Mouse (Mus musculus): ENCODE data around the gene Prrc2a. TPM values are rescaled to one million over a fixed set of nuclear protein-coding genes. Genes with fewer than 3 reads are reported as not detected.

The Prrc2a gene
- polyA plus RNA-seq, 1 experiment from 2014 or later, result 79.2 TPM

DNA sequence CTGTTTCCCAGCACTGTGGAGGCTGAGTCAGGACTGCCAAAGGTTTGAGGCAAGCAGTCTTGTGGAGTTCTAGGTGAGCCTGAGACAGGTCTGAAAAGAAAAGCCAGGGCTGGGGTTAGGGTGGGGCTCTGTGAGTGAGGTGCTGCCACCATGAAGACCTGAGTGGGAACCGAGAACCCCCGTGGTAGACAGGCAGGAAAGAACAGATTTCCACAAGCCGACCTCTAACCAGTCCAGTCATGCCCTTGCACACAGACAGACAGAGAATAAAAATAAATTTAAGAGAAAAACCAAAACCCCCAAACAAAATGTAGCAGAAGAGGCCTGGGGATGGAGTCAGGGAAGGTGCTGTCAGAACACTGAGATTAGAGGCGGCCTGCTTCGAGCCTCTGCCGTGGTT lies 10.7 kb upstream of the Prrc2a start:
- no peak for TF ChIP-seq CTCF (IDR thresholded peaks at IDR 0.05; ENCODE audit: low read depth)
- H3K27ac ChIP-seq, result no peak overlapping the region
- no peaks in the 10 kb centered on the region for H3K9me3 ChIP-seq (replicated peaks; ENCODE audit: low read length)
- WGBS, result 58% methylated on average over 6 of the region's 6 CpGs
- H3K9ac ChIP-seq (ENCODE audit: low read depth, low read length), result no peak overlapping the region
- no peaks in the 10 kb centered on the region for H3K4me1 ChIP-seq (replicated peaks; ENCODE audit: insufficient read depth, low read length)
- DNase-seq (ENCODE audit: low spot score), result no peak
- no peaks in the 10 kb centered on the region for H3K27me3 ChIP-seq (ENCODE audit: insufficient read depth, low read length)
- no peaks in the 10 kb centered on the region for H3K36me3 ChIP-seq (ENCODE audit: insufficient read depth, low read length)
- H3K4me3 ChIP-seq (replicated peaks; ENCODE audit: low read depth, low read length), result no peak overlapping the region
- ATAC-seq (replicated peaks; ENCODE audit: low FRiP score, low read depth), result no peak
- no peak overlapping the region for H3K4me2 ChIP-seq (ENCODE audit: low read length)

DNA sequence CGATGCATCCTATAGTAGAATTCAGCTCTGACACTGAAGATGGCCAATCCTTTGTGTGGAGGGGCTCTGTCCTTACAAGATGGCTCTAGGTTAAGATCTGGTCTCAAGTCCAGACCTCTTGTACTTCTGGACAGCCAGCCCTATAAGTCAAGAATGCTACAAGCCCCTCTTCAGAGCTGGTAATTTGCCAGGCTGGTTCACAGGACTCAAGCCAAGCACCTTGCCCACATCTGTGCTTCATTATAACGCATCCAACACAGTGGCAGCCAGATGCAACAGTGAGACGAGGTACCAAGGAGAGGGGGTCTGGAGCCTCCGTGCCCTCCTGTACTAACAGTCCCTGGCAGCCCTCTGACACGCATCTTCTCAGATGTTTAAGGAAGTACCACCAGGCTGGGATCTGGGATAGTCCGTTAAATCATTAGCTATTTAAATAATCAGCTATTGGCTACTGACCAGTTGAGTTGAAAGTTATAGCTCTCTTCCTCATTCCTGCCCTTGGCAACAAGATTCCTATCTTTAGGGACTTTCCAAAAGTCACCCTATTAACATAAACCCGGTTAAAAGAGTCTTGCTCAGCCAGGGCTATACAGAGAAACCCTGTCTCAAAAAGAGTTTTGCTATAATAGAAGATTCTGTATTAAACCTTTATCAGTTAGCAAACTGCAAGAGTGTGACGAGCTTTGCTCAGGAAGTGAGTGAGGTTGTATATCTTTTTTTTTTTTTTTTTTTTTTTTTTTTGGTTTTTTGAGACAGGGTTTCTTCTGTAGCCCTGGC lies 9.7 kb upstream of the Prrc2a start:
- Histone ChIP-seq H3K4me1 (replicated peaks; ENCODE audit: insufficient read depth, low read length) (no peaks in the 10 kb centered on the region), H3K27ac (peak overlapping the region; percentile 70), H3K9ac (ENCODE audit: low read depth, low read length) (peak overlapping the region; percentile 13; the same call in 1 of the 2 replicates), H3K4me3 (replicated peaks; ENCODE audit: low read depth, low read length) (no peak overlapping the region), H3K27me3 (ENCODE audit: insufficient read depth, low read length) (no peaks in the 10 kb centered on the region), H3K4me2 (ENCODE audit: low read length) (no peak overlapping the region), H3K9me3 (replicated peaks; ENCODE audit: low read length) (no peaks in the 10 kb centered on the region), H3K36me3 (ENCODE audit: insufficient read depth, low read length) (no peaks in the 10 kb centered on the region)
- DNase-seq (ENCODE audit: low spot score), result no peak
- no peak for TF ChIP-seq CTCF (IDR thresholded peaks at IDR 0.05; ENCODE audit: low read depth)
- WGBS, result 61% methylated on average over 8 of the region's 8 CpGs
- ATAC-seq (replicated peaks; ENCODE audit: low FRiP score, low read depth), result no peak

DNA sequence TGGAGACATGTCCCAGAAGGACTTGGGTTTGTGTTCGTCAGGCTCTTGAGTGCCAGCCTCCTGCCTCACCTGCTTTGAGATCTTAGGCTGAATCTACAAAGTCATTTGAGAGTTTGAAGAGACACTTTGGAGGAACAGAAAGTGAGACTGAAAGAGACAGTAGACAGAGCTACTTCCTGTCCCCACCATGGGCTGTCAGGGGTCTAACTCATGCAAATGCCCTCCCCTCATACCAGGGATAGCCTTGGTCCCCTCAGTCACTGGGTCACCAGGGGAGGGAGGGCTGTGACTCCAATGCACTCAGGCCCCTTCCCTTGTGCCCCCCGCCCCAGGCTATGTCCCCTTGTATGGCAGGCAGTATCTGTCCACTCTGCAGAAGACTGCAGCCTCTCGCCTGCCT lies 8.6 kb upstream of the Prrc2a start:
- no peak overlapping the region for H3K4me3 ChIP-seq (replicated peaks; ENCODE audit: low read depth, low read length)
- no peak overlapping the region for H3K9ac ChIP-seq (ENCODE audit: low read depth, low read length)
- H3K27ac ChIP-seq, result peak overlapping the region; percentile 63
- no peaks in the 10 kb centered on the region for H3K9me3 ChIP-seq (replicated peaks; ENCODE audit: low read length)
- DNase-seq (ENCODE audit: low spot score) (no peak), ATAC-seq (replicated peaks; ENCODE audit: low FRiP score, low read depth) (no peak)
- no peaks in the 10 kb centered on the region for H3K27me3 ChIP-seq (ENCODE audit: insufficient read depth, low read length)
- TF ChIP-seq CTCF (IDR thresholded peaks at IDR 0.05; ENCODE audit: low read depth), result no peak
- no peak overlapping the region for H3K4me2 ChIP-seq (ENCODE audit: low read length)
- WGBS, result 78% methylated on average over 3 of the region's 3 CpGs
- no peaks in the 10 kb centered on the region for H3K36me3 ChIP-seq (ENCODE audit: insufficient read depth, low read length)
- H3K4me1 ChIP-seq (replicated peaks; ENCODE audit: insufficient read depth, low read length), result no peaks in the 10 kb centered on the region

DNA sequence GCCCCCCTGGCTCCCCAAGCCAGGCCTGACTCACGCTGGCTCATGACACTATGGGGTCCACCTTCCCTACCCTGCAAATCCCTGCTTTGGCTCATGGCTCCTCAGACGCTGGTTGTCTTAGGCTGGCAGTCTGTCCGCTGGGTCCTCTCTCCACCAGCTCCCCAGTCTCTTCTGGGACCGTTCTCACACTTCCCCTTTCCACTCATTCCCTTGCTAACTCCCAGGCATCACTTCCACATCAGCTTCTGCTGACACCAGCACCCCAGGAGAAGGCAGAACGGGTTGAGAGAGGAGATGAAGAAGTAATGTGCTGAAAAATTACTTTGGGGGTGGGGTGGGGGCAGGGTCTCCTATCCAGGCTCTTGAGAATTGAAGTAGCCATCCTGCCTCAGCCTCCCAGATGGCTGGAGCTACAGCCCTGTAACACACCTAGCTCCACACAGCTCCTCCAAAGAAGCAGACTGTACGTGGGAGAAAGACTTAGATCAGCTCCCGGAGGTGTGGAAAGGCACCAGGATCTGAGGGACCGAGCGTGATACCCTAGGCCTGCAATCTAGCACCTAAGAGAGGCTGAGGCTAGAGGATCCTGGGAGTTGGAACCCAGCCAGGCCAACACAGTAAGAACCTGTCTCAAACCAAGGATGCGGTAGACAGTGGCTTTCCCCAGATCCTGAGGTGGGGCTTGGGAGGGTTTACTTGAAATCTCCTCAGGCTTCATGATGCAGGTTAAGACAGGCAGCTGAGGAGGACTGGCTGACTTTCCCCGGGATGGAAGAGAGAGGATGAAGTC lies 7.9 kb upstream of the Prrc2a start:
- Histone ChIP-seq H3K4me2 (ENCODE audit: low read length) (no peak overlapping the region), H3K9me3 (replicated peaks; ENCODE audit: low read length) (no peaks in the 10 kb centered on the region), H3K4me3 (replicated peaks; ENCODE audit: low read depth, low read length) (no peak overlapping the region), H3K27me3 (ENCODE audit: insufficient read depth, low read length) (no peaks in the 10 kb centered on the region), H3K36me3 (ENCODE audit: insufficient read depth, low read length) (no peaks in the 10 kb centered on the region), H3K4me1 (replicated peaks; ENCODE audit: insufficient read depth, low read length) (no peaks in the 10 kb centered on the region), H3K9ac (ENCODE audit: low read depth, low read length) (no peak overlapping the region), H3K27ac (0 out of 2 replicates have a peak overlapping the region, but pooled peaks have one; percentile 63)
- DNase-seq (ENCODE audit: low spot score), result no peak
- no peak for ATAC-seq (replicated peaks; ENCODE audit: low FRiP score, low read depth)
- TF ChIP-seq CTCF (IDR thresholded peaks at IDR 0.05; ENCODE audit: low read depth), result no peak
- 69% methylated on average over 11 of the region's 11 CpGs for WGBS

DNA sequence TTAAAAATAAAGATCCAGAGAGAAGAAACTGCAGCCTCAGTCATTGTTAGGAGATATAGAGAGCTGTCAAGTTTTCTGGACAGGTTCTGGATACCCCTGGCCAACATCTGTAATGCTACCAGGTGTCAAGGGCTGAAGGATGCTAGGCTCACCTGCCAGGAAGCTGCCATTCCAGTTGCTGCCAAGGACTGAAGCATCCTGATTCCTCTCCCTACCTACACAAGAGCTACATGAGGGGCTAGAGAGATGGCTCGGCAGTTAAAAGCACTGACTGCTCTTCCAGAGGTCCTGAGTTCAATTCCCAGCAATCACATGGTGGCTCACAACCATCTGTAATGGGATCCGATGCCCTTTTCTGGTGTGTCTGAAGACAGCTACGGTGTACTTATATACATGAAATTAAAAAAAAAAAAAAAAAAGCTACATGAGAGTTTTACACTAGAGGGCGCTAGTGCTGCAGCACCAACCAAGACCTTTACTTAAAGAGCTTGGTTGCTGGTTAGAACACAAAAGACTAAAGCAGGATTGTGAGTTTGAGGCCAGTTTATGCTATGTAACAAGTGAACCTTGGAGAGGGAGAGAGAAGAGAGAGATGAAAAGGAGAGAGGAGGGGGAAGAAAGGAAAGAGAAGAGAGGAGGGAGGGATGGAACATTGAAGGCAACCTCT lies 4.0 kb upstream of the Prrc2a start:
- WGBS, result 18% methylated on average over 4 of the region's 4 CpGs
- Histone ChIP-seq H3K4me3 (replicated peaks; ENCODE audit: low read depth, low read length) (no peak overlapping the region), H3K4me2 (ENCODE audit: low read length) (no peak overlapping the region), H3K9ac (ENCODE audit: low read depth, low read length) (no peak overlapping the region), H3K4me1 (replicated peaks; ENCODE audit: insufficient read depth, low read length) (peaks cover 7% of the 10 kb centered on the region; the same call in 1 of the 2 replicates), H3K27ac (no peak overlapping the region), H3K36me3 (ENCODE audit: insufficient read depth, low read length) (no peaks in the 10 kb centered on the region), H3K27me3 (ENCODE audit: insufficient read depth, low read length) (no peaks in the 10 kb centered on the region), H3K9me3 (replicated peaks; ENCODE audit: low read length) (no peaks in the 10 kb centered on the region)
- no peak for ATAC-seq (replicated peaks; ENCODE audit: low FRiP score, low read depth)
- DNase-seq (ENCODE audit: low spot score), result peak; percentile 82
- peak; percentile 81 for TF ChIP-seq CTCF (IDR thresholded peaks at IDR 0.05; ENCODE audit: low read depth)

DNA sequence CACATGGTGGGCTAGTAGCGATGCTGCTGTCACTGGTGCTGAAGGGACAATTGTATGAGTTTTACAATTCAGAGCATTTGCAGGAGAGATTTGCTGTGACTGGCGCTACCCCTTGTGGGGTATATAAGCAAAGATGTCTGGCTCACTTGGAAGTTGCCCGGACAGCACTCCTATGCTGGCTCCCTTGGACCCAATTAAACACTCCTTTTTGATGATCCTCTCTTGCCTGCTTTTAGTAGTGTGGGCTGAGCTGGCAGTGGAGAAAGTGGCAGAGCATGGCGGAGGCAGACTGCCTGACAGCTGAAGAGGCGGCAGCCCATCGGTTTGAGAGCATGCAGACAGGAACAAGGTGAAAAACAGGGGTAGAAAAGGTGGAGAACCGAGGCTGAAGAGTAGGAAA lies 3.1 kb upstream of the Prrc2a start:
- ATAC-seq (replicated peaks; ENCODE audit: low FRiP score, low read depth) (no peak), DNase-seq (ENCODE audit: low spot score) (no peak)
- TF ChIP-seq CTCF (IDR thresholded peaks at IDR 0.05; ENCODE audit: low read depth), result no peak
- Histone ChIP-seq H3K4me3 (replicated peaks; ENCODE audit: low read depth, low read length) (no peak overlapping the region), H3K36me3 (ENCODE audit: insufficient read depth, low read length) (no peaks in the 10 kb centered on the region), H3K27ac (no peak overlapping the region), H3K9ac (ENCODE audit: low read depth, low read length) (no peak overlapping the region), H3K27me3 (ENCODE audit: insufficient read depth, low read length) (no peaks in the 10 kb centered on the region), H3K4me2 (ENCODE audit: low read length) (no peak overlapping the region), H3K9me3 (replicated peaks; ENCODE audit: low read length) (no peaks in the 10 kb centered on the region), H3K4me1 (replicated peaks; ENCODE audit: insufficient read depth, low read length) (peaks cover 10% of the 10 kb centered on the region; the same call in 1 of the 2 replicates)
- 89% methylated on average over 7 of the region's 7 CpGs for WGBS
